Mouse (Mus musculus) regulatory T cell (primary cell): ENCODE results near the gene Tfdp2.
"Not testable (repeated sequence)": the region's sequence is repeated elsewhere in the genome, so short reads cannot be mapped to it uniquely, and the experiment has no call there.

Experiments used
- in situ Hi-C: fragments of 300-600 bp; cut with MboI, MseI; formaldehyde crosslinking; loops from one replicate; pipeline ENCODE4 v1.15.1; 2025; ENCODE audit warnings: high pct_unique_total_duplicates

Tfdp2 gene

GRCm38 (mm10) chr9:96299324-96300008 is 103.4 kb downstream of the Tfdp2 start:
- in situ Hi-C loops: no loop called here

GRCm38 (mm10) chr9:96308816-96309215 is 112.7 kb downstream of the Tfdp2 start:
- in situ Hi-C loops: no loop called here

DNA sequence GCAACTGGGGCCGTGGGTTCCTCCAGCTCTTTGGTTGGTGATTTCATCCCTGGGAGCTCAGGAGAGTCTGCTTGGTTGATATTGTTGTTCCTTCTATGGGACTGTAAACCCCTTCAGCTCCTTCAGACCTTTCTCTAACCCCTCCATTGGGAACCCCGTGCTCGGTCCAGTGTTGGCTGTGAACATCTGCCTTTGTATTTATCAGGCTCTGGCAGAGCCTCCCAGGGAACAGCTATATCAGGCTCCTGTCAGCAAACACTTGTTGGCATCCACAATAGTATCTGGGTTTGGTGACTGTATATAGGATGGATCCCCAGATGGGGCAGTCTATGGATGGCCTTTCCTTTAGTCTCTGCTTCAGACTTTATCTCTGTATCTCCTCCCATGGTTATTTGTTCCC is 116.0 kb downstream of the Tfdp2 start:
- in situ Hi-C loops: no loop called here

- in situ Hi-C loops: no loop called here
Measured at GRCm38 (mm10) chr9:96319333-96319732, 123.3 kb downstream of the Tfdp2 start.

- in situ Hi-C loops: loop anchor here (10.0 kb wide), 1 partner anchor 534 kb away; no protein-coding TSS in a partner anchor
Measured at GRCm38 (mm10) chr9:96320551-96320980, 124.5 kb downstream of the Tfdp2 start.

DNA sequence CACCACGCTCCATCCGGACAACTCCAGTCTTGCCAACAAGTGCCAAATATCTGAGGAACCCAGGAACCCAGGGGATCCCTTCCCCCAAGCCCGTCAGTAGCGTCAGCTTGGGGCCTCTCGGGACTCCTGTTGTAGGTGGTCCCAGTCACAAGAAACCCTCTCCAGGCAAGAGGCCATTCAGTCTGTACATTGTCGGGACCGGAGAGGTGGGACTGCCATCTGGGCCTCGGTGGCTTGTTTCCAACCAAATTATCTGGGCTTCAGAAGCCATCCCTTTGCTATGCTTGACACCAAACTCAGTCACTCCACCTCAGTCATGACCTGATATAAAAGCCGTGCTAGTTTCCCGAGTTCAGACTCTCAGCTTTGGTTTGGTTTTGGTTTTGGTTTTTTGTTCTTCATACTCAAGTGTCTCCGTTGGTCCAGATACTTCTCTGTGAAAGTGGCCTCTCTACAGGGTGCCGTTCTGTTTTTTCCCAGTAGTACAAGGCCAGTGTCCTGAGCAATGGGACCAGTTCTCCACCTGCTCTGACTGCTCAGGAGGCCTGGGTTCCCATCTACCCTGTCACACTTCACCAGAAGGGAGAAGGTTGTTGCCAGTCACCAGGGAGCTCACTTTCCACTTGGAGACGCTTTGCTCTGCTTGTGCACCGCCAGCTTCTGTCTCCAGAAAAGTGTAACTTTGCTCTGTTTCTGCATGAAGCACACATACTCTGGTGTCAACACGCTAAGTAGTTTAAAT is 126.5 kb downstream of the Tfdp2 start:
- in situ Hi-C loops: loop anchor here (10.0 kb wide), 1 partner anchor 532 kb away; no protein-coding TSS in a partner anchor

DNA sequence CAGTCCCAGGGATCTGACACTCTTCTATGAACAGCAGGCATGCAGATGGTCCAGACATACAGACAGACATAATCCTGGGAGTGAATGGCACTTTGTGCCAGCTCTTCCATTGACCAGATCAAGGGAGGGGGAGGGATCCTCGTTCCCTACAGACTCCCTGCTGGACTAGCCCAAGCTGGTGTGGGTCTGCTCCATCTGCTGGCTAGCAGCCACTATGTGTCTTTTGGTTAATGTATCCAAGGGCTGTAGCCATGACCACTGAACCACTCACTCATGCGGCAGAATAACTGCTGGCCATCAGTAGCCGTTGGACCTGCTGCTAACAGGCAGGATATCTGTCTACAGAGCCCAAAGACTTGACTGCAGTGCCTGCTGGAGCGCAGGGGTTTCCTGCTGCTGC is 128.4 kb downstream of the Tfdp2 start:
- in situ Hi-C loops: loop anchor here (10.0 kb wide), 1 partner anchor 530 kb away; no protein-coding TSS in a partner anchor

DNA sequence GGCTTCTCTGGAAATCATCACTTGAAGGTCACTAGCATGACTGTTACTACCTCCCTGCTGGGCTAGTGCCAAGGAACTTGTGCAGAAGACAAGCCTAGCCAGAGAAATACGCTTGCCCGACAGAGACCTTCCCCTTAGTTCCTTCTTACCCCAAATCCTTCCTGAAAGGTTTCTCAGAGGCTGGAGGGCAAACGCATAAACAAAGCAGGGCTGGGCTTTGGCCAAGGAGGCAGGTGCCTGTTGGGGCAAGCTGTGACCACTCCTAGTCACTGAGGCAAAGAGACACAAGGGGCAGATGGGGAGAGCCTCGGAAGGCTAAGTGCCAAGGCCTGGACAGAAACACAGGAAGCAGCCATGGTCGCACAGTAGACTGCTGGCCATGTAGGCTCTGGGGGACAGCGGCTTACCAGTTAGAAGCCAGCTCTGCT is 130.4 kb downstream of the Tfdp2 start:
- in situ Hi-C loops: loop anchor here (10.0 kb wide), 1 partner anchor 528 kb away; no protein-coding TSS in a partner anchor

DNA sequence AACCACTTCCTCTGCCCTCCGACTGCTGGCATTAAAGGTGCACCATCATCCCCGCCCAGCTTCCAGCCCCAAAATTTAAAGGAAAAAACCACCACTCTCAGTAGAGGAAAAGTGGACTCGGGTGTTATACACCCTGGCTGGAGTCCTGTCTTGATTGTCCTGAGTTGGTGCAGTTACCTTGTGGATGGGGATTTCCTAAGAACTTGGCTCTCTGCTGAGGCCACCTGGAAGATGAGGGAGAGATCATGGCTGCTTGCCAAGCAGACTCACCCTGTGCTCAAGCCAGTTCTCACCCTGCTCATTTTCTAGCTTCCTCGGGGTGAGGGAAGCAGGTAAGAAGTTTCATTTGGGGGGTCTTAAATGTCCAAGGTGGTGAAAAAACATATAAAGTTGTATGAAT is 132.2 kb downstream of the Tfdp2 start:
- in situ Hi-C loops: loop anchor here (10.0 kb wide), 1 partner anchor 527 kb away; no protein-coding TSS in a partner anchor

DNA sequence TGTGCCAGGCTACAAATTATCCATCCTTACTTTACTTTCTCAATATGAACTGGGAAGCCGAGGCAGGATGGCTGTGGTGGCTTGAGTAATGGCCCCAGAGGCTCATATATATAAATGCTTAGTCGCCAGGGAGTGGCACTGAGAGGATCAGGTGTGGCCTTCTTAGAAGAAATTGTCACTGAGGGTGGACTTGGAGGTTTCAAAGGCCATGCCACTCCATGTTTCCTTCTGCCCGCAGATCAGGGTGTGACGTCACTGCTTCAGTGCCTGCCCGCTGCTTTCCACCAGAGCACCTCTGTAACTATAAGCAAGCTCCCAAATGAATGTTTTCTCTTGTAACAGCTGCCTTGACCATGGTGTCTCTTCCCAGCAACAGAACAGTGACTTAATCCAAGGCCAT is 135.1 kb downstream of the Tfdp2 start:
- in situ Hi-C loops: no loop called here

DNA sequence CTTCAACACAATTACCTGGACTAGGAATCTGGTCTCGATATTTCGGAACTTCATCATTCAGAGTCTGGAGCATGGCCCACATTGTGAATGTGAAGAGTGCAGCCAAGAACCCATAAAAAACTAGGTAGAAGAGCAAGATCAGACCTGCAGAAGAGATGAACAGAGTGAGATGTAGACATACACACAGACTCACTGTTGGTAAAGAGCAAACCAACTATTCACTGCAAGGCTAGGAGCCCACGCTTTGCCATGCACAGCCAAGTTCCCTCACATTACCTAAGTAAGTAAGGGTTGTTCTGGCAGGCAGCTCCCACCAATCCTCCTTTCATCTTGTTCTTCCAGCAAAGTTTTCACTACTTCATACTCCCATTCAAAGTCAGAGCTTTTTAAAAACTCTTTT is 149.7 kb downstream of the Tfdp2 start:
- in situ Hi-C loops: no loop called here

DNA sequence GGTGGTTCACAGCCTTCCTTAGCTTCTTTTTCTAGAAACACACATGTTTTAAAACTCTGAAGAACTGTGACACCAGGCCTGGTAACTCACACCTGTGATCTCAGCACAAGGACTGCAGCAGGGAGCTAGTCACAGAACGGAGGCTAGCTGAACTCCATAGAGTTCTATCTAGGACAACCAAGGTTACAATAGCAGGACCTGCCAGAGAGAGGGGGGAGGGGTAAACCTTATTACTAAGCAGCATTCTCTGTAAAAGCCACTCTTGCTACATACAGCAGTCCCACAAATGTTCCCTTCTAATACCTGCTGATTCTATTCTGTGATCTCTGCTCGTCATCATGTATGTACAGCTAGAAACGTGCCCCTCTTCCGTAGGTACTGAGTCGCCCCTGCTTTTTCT is 152.8 kb downstream of the Tfdp2 start:
- in situ Hi-C loops: no loop called here

DNA sequence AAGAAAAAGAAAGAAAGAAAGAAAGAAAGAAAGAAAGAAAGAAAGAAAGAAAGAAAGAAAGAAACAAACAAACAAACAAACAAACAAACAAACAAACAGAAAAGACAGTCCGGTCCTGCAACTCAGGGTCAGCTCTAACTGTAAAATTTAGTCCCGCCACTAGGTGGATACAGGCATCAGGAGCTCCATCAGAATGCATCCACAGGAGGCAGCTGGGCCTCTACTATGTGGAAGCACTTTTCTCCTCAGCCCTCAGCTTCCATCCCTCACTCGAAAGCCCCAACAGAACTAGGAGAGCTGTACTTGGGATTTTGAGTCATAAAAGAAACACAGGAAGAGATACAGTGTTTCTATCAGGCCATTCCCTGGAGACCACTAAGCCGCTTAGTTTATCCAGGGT is 153.9 kb downstream of the Tfdp2 start:
- in situ Hi-C loops: no loop called here

GRCm38 (mm10) chr9:96350476-96350875 is 154.4 kb downstream of the Tfdp2 start:
- in situ Hi-C loops: no loop called here

GRCm38 (mm10) chr9:96351771-96352170 is 155.7 kb downstream of the Tfdp2 start:
- in situ Hi-C loops: not testable (repeated sequence)

GRCm38 (mm10) chr9:96353121-96353769 is 157.2 kb downstream of the Tfdp2 start:
- in situ Hi-C loops: no loop called here

DNA sequence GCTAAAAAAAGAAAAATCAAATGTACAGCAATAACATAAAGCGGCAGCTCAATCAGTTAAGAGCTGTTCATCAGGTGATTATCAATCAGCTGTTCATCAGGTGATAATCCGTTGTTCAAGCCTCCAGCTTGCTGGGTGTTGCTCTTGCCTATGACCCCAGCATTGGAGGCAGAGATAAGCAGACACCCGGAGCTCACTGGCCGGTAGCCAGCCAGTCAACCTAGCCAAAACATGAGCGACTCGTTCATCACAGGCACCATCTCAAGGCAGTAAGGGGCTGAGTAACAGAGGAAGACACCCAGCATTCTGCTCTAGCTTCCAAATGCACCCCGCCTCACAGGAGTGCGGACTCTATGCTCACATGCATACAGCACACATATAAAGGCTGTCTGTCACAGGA is 157.7 kb downstream of the Tfdp2 start:
- in situ Hi-C loops: no loop called here

DNA sequence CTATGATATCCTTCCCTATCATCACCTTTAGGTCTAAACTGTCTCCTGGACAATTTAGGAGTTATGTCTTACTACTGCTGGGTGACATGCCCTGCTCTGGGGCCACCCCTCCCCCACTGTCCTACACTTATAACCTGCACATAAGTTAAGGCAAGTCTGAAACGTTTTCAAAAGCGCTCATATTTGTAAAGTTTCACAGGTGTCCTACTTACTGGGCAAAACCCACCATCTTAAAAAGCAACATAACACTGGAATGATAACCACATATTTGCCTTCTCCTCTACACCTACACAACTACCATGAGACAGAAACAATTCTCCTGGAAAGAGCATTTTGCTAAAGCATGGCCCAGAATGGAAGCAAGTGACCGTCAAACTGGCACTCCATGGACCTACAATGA is 164.0 kb downstream of the Tfdp2 start:
- in situ Hi-C loops: no loop called here

DNA sequence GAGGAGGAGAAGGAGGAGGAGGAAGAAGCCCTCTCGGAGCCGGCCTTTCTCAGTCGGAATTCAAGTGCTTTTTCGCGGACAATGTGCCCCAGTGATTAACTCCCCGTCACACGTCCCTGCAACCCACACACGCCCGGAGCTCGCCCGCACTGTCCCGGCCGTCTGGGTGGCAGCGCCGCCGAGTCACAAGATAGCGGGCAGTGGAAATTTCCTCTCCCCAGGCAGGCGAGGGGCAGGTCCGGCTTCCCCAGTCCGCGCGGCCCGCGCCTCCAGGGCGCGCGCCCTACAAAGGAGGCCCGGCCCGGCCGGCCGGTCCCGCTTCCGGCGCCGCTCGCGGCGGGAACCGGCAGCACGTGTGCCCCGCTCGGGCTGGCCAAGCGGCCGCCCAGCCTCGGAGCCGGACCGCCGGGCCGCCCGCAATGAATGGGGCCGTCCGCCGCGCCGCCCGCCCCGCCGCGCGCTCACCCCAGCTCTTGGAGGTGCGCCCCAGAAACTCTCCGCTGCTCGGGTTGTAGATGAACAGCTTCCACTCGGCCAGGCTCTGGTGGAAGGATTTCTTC is 167.6 kb downstream of the Tfdp2 start:
- in situ Hi-C loops: no loop called here

- in situ Hi-C loops: no loop called here
Measured at GRCm38 (mm10) chr9:96364141-96364838, 168.2 kb downstream of the Tfdp2 start, which contains the start of gene Atp1b3. Gene Atp1b3 (minus strand): TSS chr9:96364442.

DNA sequence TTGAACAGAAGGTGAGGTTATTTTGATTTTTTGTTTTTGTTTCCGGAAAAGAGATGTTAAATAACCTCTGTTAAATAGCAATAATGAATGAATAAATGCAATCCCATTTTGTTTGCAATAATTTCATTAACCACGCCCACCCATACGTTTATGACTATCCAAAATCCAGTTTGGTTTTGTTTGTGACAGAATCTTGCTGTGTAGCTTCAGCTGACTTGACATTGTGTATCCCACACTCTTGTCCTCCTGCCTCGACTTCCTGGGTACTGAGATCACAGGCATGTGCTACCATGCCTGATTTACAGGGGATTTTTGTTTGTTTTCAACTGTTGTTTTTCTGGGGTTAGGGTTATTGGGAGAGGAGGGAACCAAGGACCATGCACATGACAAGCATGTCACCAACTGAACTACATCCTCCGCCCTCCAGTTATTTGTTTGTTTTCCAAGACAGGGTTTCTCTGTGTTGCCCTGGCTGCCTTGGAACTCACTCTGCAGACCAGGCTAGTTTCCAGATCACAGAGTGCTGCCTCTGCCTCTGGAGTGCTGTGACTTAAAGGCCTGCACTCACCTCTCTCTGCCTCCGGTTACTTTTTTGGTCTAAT is 169.3 kb downstream of the Tfdp2 start:
- in situ Hi-C loops: no loop called here
